Mouse (Mus musculus): ENCODE data around the gene Tekt4. TPM values are rescaled to one million over a fixed set of nuclear protein-coding genes. Genes with fewer than 3 reads are reported as not detected.

Gene Tekt4
- total RNA-seq (2015; ENCODE audit: low replicate concordance) (not detected in 2 replicates), total RNA-seq (2017; ENCODE audit: low replicate concordance) (not detected in 2 replicates)

DNA sequence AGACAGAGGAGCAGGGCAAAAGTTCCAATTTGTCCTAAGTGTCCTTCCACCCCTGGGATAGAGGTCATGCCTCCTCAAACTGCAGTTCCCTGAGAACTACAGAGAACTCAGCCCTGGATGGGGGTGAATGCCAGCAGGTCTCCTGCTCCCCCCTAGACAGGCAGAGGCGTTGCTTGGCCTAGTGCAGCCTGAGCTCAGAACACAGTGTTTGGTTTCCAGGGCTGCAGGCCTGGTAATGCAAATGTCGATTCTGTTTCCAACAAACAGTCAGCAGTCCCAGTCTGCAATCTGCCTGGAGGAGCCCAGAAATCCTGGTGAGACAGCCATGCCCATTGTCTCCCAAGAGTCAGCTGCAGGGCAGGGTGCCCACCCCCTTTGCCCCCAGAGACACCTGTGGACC, at the start of gene Tekt4:
Gene Tekt4, plus strand, starts transcription at position 344 of the 400 bp plus-strand sequence.
- ATAC-seq (replicated peaks; ENCODE audit: low FRiP score, poor library complexity, severe bottlenecking): no peak

DNA sequence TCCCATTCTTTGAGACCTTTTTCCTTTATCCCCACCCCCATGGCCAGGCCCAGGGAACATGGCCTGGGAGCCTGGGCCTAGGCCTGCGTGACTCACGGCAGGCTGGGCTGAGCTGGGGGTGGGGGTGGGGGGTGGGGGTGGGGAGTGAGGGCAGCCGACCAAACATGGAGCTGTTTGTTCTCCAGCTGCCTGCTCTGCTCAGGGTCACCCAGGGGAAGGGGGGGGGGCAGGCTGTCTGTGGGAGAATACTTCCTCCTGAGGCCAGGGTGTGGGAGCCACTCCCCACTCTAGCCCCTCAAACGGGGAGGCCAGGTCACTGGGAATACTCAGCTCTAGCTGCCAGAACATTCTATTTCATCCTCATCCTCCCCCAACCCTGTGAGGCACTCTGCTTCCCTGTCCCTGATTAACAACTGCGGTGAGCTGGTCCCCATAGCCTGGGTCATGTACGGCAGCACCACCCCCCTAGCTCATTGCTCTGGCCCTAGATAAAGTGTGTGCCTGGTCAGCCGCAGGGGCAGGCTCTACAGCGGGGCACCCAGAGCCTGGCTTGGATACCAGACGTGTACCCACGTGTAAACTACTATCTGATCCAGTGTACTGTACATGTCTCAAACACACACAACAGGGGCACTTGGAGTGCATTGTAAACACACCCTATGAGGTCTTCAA, 49.1 kb upstream of the Tekt4 start:
- no peak for ATAC-seq (replicated peaks; ENCODE audit: low FRiP score, poor library complexity, severe bottlenecking)

DNA sequence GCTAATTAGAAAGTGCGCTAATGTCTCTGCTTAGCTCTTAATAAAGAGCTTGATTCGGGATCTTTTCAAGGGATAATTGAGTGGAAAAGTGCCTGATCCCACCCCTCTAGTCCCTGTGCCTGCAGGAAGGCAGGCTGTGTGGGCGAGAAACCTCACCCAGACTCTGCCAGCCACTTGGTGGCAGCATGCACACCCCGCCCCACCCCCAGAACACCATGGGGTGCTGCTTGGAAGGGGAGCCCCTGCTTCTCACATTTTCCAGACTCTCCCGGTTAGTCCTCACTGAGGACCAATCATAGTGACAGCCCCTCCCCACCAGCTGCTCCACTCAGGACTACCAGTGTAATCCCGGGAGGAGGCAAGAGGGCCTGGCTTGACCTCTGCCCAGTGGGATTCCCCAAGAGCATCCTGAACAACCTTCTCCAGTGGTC, 48.4 kb upstream of the Tekt4 start:
- ATAC-seq (replicated peaks; ENCODE audit: low FRiP score, poor library complexity, severe bottlenecking): no peak

DNA sequence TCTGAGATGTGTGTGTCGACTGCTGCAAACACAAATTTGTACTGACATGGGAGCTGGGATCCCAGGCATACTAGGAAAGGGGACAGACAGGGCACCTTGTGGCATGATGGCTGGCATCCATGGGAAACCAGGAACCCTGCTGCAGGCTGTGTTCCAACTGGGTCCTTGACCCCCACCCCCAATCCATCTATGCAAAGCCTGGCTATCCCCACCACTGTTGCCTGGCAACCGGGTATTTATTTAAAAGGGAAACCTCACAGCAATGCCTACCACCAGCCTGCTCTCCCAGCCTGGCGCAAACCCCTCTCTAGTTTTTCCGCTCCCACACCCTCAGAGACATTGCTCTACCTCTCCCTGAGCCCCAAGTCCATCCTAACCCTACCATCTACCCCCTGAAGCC, 47.1 kb upstream of the Tekt4 start:
- no peak for ATAC-seq (replicated peaks; ENCODE audit: low FRiP score, poor library complexity, severe bottlenecking)

DNA sequence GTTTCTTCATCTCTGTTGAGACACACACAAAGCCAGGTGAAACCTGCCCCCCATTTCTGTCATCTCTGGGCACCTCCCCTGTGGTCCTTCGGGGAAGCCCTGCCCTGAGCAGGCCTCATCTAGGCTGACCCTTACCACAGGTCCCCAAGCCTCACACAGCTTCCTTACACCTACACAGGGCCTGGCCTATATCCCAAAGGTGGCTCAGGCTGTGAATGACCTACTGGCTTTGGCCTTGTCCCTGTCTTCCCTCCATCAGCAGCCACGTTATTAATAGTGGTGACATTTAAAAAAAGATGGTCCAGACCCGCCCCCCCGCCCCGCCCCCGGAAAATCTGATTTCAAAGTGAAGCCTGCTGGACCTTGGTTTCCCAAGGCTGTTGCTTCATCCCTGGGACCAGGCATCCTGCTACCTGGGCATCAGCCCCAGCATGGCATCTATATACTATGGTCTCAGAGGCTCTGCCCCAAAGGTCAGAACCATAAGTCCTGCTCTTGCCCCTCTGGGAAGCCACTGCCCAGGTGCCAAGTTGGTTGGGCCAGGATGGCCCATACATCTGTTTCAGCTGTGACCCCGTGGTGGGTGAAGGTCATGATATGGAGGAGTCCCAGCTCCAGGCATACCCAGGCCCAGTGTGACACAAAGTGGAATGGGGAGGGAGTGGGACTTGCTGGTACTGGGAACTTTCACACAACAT, 46.0 kb upstream of the Tekt4 start:
- no peak for ATAC-seq (replicated peaks; ENCODE audit: low FRiP score, poor library complexity, severe bottlenecking)

DNA sequence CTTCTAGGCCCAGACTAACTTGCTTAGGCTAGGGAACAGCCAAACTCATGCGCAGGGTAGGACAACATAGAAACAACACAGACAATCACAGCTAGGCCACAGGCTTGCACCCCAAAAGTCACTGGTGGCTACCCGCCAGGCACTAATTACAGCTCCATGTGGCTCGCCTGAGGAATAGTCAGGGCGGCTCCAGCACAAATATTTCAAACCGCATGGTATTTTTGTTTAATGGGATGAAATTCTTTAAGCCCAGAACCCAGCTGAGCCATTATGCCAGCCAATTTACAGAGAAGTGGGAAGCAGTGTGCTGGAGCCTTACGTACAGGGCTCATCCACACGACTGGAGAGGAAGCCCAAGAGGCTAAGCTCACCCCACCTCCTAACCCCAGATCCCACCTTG, 44.8 kb upstream of the Tekt4 start:
- no peak for ATAC-seq (replicated peaks; ENCODE audit: low FRiP score, poor library complexity, severe bottlenecking)

DNA sequence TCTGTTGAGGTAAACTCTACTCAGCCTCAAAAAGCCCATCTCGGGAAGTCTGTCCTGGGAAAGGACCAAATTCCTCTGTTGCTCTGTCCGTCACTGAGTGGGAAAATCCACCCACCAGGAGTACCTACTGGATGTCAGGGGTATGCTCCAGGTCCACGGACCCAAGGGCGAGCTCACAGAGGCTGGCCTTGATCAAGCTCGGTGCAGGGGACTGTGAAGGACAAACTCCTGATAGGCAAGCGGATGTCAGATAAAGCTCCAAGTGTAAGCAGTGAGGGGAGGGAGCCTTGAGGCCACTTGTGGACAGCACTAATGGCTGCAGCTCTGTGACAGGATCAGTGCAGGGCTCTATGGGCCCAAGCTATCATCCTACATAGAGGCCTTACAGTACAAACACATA, 44.2 kb upstream of the Tekt4 start:
- no peak for ATAC-seq (replicated peaks; ENCODE audit: low FRiP score, poor library complexity, severe bottlenecking)

DNA sequence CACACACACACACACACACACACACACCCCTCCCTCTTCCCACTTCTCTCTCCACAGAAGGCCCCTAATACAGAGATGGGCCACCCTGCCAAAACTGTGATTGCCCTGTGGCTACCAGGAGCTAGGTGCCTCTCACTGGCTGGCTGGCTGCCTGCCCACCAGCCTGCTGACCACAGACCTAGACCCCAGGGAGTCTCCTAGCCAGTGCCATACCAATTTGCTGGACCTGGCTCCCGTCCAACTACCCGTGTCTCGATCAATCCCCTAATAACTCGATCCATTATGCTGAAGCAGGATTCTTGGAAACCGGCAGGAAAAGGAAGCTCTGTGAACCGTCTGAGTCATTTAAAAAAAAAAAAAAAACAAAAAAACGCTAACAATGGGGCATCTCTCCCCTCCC, 43.6 kb upstream of the Tekt4 start:
- no peak for ATAC-seq (replicated peaks; ENCODE audit: low FRiP score, poor library complexity, severe bottlenecking)

DNA sequence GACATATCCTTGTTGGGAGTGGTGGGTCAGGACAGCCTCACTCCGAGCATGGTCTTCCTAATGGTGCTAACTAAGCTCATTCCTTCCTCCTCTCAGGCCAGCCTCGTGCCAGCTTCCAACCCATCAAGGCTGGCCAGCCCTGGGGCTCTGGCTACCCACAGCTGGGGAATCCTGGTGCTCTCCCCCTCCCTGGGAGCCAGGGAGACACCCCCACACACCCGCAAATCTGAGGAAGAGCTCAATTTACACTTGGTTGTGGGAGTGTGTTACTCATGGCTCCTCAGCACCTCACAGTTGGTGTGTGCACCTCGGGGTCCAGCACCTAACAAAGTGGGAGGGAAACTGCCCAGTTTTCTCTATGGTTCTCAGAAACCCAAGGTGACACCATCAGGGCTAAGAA, 43.2 kb upstream of the Tekt4 start:
- no peak for ATAC-seq (replicated peaks; ENCODE audit: low FRiP score, poor library complexity, severe bottlenecking)

DNA sequence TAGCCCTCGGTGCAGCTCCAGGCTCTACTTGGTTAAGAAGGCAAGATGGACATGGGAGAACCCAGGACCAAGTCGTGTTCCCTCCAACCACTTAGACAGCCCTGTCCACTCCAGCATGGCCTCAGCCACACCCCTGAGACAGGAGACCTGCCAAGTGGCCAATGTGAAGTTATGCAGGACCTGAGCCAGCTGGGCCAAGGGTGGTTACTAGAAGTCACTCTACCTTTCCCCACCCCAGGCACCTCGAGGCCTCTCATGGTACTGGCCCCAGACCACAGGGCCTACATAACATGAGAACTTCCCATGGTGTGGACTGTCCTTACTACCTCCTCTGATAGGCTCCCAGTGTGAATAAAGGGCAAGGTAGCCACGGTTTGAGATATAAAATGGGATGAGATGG, 40.2 kb upstream of the Tekt4 start:
- ATAC-seq (replicated peaks; ENCODE audit: low FRiP score, poor library complexity, severe bottlenecking): 0 out of 2 replicates have a peak, but pooled peaks have one; percentile 10

DNA sequence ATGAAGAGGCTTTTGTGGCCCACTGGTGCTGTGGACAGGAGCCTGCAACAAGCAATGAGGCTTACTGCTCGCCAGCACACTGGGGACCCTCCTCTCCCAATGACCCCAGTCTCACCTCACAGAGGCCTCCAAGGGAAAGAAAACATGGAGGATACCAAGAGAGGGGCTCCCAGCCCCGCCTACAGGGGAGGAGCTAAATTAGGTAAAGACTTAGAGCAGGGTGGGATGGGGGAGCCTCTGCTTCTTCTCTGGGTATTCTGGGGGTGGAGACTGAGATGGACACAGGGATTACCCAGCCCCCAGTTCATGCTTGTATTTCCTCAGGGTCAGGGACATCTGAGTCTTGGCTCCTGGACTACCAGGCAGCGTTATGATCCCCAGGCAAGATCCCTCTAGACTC, 39.5 kb upstream of the Tekt4 start:
- no peak for ATAC-seq (replicated peaks; ENCODE audit: low FRiP score, poor library complexity, severe bottlenecking)

DNA sequence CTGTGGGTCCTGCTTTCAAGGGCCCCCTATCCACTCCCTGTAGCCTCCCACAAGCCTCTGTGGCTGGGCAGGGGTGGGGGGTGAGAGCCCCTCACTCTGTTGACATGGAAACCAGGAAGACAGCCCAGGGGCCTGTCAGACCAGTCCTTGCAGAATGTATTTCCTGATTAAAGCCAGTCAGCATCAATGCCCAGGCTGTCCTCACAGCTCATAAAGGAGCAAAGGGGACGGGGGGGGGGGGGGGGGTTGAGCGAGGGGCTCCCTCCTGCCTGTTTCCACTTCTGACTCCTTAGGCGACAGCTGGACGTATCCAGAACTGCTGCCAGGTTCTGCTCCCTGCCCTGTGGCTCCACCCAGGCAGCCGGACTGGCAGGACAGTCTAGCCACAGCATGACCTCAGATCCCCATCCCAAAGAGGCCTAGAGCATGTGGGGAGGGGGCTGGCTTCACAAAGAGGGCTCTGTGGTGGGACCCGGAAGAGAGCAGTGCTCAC, 38.9 kb upstream of the Tekt4 start:
- ATAC-seq (replicated peaks; ENCODE audit: low FRiP score, poor library complexity, severe bottlenecking): no peak

DNA sequence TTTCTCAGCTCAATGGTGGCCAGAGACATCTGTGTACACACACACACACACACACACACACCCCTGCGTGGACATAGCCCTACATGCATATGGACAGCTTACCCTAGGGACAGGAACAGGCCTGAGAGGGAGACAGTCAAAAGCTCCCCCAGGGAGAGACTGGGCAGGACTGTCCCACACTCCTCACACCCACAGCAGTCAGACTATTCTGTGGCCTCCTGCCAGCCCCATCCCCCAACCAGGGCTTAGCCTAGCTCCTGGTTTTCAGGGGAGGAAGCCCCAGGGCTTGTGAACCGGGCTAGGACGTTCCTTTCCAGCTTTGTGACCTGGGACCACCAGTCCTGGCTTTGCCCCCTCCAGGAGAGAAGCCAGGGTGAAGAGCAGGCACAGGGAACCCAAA, 38.2 kb upstream of the Tekt4 start:
- ATAC-seq (replicated peaks; ENCODE audit: low FRiP score, poor library complexity, severe bottlenecking): no peak

DNA sequence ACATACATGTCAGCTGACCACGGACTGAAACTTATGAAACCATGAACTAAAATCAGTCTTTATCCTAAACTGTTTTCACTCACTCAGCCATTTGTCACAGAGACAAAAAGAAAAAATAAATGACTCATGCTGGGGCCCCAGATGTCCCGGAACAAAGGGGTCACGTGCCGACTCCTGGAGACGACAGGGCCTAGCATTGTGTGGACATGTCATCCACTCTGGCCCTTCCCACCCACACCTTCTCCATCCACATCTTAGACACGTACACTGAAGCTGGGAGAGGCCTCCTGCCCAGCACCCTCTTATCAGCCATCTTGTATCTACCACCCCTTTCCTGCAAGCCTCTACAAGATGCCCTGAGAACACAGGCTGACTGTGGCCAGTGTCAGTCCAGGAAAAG, 36.4 kb upstream of the Tekt4 start:
- ATAC-seq (replicated peaks; ENCODE audit: low FRiP score, poor library complexity, severe bottlenecking): no peak

DNA sequence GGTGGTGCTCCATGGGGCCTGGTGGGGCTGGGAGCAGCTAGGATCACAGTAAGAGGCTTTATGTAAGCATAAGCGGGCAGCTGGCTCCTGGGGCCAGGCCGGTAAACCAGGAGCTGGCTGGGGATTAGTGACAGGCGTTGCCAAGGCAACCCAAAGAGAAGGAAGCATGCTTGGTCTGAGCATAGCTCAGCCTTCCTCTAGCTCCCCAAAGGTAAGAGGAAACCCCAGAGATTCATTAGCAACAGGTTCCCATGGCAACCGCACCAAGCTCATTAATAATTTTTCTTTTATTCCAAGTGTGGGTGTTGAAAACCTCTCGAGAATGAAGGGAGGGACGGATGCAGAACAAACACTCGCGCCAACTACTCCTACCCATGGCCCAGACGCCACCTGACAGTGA, 35.5 kb upstream of the Tekt4 start:
- ATAC-seq (replicated peaks; ENCODE audit: low FRiP score, poor library complexity, severe bottlenecking): no peak

DNA sequence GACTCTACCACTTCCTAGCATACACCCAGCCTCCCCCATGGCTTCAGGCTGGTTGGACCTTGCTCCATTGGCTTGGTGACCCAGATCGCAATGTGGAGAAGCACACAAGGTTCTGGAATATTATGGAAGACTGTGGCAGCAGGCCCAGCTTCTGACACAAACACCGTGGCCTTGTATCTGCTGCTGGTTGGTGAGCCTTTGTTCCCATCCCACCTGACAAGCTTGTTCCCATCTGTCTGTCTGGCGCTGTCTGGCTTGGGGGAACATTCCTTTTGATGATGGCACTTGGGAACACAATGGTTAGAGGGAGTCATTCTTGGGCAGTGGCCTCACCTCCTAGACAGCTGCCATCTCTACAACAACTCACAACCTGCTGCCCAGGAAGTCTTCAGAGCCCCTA, 33.4 kb upstream of the Tekt4 start:
- ATAC-seq (replicated peaks; ENCODE audit: low FRiP score, poor library complexity, severe bottlenecking): no peak

DNA sequence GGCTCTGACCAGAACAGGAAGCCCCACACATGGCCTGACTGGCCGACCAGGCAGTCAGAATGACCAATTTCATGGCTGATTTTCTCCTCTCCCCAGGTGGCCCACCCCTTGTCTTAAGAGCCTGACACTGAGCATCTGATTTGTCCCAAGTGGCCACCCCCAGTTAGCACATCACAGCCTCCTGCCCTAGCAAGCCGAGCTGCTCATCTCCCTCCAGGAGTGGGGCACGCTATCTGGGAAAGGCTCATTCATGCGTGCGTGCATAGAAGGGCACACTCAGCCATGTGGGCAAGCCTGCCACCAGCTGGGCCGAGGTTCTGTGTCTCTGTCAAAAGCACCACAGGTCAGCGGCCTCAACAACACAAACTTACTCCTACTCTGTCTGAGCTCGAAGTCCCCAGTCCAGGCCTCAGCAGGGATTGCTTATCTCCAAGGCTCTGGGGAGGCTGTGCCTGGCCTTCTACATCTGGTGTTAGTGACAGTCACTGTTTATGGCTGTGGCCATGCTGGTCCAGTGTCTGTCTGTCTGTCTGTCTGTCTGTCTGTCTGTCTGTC, 29.8 kb upstream of the Tekt4 start:
- no peak for ATAC-seq (replicated peaks; ENCODE audit: low FRiP score, poor library complexity, severe bottlenecking)

DNA sequence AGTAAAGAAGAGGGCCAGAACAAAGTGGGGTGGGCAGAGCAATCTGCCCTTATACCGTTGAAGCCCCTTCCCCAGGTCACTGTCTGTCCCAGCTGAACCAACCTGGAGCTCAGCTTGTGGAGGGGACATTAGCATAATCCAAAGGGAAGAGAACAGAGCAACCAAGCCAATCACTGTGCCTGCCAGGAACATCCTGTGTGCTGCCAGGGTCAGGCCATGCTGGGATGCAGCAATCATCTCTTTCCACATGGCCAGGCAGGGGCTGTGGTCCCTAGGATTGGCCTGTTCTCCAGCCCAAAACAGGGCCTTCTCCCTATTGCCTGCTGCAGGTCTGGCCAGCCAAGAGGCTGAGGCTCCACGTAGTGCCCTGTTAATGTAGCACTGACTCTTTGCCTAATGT, 28.4 kb upstream of the Tekt4 start:
- no peak for ATAC-seq (replicated peaks; ENCODE audit: low FRiP score, poor library complexity, severe bottlenecking)

DNA sequence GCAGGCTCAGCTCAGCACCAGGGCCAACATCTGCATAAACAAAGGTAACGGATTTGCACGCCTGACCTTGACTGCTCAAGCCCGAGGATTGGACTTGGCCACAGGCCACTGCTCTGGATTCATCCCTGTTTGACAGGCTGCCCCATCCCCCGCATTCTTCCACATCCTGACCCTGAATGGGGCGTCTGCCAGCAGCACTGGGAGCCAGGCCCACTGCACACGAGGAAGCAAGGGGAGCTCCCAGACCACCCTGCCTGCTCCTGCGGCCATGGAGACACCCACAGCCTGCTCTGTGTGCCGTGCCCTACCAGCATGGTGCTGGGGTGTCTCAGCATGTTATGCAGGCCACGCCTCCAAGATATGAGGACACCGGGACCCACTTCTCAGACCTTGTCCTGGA, 27.0 kb upstream of the Tekt4 start:
- no peak for ATAC-seq (replicated peaks; ENCODE audit: low FRiP score, poor library complexity, severe bottlenecking)

DNA sequence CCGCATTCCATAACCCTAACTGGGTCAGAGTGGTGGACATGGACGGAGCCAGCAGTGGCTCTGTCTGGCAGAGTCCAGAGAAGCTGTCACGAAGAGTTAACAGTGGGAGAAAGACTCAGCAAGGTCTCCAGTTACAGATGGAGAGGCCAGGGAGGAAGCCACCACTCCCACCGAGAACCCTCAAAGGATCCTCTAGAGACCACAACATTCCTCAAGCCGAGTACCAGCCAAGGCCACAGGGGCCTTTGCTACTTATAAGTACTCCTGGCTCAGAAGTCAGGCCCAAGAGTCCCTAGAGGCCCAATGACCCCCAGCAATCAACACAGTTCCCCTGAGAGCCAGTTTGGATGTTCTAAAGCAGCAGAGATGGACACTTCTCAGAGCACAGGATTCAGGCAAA, 25.2 kb upstream of the Tekt4 start:
- no peak for ATAC-seq (replicated peaks; ENCODE audit: low FRiP score, poor library complexity, severe bottlenecking)

DNA sequence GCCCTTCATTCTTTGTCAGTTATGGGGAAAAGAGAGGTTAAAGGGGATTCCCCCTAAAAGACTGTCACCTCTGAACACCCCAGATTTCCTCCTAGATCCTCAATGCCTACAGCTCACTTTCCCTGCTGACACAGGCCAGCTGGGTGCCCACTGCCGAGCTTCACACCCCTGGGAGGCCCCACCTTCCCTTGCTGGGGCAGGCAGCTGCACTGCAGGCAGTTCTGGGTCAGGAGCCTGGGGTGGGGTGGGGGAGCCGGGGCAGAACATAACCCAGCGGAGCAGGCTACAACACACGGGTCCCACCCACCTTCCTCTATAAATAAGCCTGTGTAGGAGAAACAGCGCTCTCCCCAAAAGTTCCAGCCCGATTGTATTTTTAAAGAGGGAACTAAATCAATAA, 24.5 kb upstream of the Tekt4 start:
- ATAC-seq (replicated peaks; ENCODE audit: low FRiP score, poor library complexity, severe bottlenecking): no peak

Measured in erythroid progenitor cell, adult 5-6 weeks (primary cell).